Mouse (Mus musculus) layer of hippocampus, adult 9-10 months (tissue): ENCODE results near the gene Gm10720.
A peak's percentile ranks its signal among the peaks of the same experiment; 100 is the strongest.
"Not testable (repeated sequence)": the region's sequence is repeated elsewhere in the genome, so short reads cannot be mapped to it uniquely, and the experiment has no call there.

ENCODE experiments used
- DNase-seq: peaks from one replicate; pipeline ENCODE4 v3.0.0; 2022; ENCODE audit warnings: low spot score

The Gm10720 gene

DNA sequence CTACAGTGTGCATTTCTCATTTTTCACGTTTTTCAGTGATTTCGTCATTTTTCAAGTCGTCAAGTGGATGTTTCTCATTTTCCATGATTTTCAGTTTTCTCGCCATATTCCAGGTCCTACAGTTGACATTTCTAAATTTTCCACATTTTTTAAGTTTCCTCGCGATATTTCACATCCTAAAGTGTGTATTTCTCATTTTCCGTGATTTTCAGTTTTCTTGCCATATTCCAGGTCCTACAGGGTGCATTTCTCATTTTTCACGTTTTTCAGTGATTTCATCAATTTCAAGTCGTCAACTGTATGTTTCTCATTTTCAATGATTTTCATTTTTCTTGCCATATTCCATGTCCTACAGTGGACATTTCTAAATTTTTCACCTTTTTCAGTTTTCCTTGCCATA is at the start of gene Gm10720:
TSS of gene Gm10720 (plus strand) at position 301 of the 400 bp plus-strand sequence.
- not testable (repeated sequence) for DNase-seq

DNA sequence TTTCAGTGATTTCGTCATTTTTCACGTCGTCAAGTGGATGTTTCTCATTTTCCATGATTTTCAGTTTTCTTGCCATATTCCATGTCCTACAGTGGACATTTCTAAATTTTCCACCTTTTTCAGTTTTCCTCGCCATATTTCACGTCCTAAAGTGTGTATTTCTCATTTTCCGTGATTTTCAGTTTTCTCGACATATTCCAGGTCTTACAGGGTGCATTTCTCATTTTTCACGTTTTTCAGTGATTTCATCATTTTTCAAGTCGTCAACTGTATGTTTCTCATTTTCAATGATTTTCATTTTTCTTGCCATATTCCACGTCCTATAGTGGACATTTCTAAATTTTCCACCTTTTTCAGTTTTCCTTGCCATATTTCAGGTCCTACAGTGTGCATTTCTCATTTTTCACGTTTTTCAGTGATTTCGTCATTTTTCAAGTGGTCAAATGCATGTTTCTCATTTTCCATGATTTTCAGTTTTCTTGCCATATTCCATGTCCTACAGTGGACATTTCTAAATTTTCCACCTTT is 14.9 kb upstream of the Gm10720 start, which contains the start of gene Gm10722:
TSS of gene Gm10722 (plus strand) at position 478 of the 528 bp plus-strand sequence.
- DNase-seq, result not testable (repeated sequence)

DNA sequence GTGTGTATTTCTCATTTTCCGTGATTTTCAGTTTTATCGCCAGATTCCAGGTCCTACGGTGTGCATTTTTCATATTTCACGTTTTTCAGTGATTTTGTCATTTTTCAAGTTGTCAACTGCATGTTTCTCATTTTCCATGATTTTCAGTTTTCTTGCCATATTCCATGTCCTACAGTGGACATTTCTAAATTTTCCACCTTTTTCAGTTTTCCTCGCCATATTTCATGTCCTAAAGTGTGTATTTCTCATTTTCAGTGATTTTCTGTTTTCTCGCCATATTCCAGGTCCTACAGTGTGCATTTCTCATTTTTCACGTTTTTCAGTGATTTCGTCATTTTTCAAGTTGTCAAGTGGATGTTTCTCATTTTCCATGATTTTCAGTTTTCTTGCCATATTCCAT is 14.4 kb upstream of the Gm10720 start:
- peak; percentile 20 for DNase-seq

DNA sequence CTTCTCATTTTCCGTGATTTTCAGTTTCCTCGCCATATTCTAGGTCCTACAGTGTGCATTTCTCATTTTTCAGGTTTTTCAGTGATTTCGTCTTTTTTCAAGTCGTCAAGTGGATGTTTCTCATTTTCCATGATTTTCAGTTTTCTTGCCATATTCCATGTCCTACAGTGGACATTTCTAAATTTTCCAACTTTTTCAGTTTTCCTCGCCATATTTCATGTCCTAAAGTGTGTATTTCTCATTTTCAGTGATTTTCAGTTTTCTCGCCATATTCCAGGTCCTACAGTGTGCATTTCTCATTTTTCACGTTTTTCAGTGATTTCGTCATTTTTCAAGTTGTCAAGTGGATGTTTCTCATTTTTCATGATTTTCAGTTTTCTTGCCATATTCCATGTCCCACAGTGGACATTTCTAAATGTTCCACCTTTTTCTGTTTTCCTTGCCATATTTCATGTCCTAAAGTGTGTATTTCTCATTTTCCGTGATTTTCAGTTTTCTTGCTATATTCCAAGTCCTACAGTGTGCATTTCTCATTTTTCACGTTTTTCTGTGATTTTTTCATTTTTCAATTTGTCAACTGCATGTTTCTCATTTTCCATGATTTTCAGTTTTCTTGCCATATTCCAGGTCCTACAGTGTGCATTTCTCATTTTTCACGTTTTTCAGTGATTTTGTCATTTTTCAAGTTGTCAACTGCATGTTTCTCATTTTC is 13.3 kb upstream of the Gm10720 start:
- peak; percentile 100 for DNase-seq

DNA sequence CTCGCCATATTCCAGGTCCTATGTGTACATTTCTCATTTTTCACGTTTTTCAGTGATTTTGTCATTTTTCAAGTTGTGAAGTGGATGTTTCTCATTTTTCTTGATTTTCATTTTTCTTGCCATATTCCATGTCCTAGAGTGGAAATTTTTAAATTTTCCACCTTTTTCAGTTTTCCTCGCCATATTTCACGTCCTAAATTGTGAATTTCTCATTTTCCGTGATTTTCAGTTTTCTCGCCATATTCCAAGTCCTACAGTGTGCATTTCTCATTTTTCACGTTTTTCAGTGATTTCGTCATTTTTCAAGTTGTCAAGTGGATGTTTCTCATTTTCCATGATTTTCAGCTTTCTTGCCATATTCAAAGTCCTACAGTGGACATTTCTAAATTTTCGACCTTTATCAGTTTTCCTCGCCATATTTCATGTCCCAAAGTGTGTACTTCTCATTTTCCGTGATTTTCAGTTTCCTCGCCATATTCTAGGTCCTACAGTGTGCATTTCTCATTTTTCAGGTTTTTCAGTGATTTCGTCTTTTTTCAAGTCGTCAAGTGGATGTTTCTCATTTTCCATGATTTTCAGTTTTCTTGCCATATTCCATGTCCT is 12.6 kb upstream of the Gm10720 start, which contains the start of gene Gm11168:
TSS of gene Gm11168 (plus strand) at position 553 of the 603 bp plus-strand sequence.
- DNase-seq, result not testable (repeated sequence)

GRCm38 (mm10) chr9:3006179-3006578 is 9.3 kb upstream of the Gm10720 start:
- DNase-seq, result not testable (repeated sequence)

- peak; percentile 100 for DNase-seq
Measured at GRCm38 (mm10) chr9:3006636-3007035, 8.8 kb upstream of the Gm10720 start.

DNA sequence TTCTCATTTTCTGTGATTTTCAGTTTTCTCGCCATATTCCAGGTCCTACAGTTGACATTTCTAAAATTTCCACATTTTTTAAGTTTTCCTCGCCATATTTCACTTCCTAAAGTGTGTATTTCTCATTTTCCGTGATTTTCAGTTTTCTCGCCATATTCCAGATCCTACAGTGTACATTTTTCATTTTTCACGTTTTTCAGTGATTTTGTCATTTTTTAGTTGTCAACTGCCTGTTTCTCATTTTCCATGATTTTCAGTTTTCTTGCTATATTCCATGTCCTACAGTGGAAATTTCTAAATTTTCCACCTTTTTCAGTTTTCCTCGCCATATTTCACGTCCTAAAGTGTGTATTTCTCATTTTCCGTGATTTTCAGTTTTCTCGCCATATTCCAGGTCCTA is 8.2 kb upstream of the Gm10720 start:
- not testable (repeated sequence) for DNase-seq

DNA sequence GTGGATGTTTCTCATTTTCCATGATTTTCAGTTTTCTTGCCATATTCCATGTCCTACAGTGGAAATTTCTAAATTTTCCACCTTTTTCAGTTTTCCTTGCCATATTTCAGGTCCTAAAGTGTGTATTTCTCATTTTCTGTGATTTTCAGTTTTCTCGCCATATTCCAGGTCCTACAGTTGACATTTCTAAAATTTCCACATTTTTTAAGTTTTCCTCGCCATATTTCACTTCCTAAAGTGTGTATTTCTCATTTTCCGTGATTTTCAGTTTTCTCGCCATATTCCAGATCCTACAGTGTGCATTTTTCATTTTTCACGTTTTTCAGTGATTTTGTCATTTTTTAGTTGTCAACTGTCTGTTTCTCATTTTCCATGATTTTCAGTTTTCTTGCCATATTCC is 6.1 kb upstream of the Gm10720 start:
- DNase-seq, result not testable (repeated sequence)

- DNase-seq, result not testable (repeated sequence)
Measured at GRCm38 (mm10) chr9:3012054-3012621, 3.3 kb upstream of the Gm10720 start.

DNA sequence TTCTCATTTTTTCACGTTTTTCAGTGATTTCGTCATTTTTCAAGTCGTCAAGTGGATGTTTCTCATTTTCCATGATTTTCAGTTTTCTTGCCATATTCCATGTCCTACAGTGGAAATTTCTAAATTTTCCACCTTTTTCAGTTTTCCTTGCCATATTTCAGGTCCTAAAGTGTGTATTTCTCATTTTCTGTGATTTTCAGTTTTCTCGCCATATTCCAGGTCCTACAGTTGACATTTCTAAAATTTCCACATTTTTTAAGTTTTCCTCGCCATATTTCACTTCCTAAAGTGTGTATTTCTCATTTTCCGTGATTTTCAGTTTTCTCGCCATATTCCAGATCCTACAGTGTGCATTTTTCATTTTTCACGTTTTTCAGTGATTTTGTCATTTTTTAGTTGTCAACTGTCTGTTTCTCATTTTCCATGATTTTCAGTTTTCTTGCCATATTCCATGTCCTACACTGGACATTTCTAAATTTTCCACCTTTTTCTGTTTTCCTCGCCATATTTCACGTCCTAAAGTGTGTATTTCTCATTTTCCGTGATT is 2.6 kb upstream of the Gm10720 start, which contains the start of gene Gm10721:
TSS of gene Gm10721 (plus strand) at position 408 of the 547 bp plus-strand sequence.
- not testable (repeated sequence) for DNase-seq

GRCm38 (mm10) chr9:3015896-3016295 is 442 bp downstream of the Gm10720 start:
- not testable (repeated sequence) for DNase-seq

- DNase-seq, result not testable (repeated sequence)
Measured at GRCm38 (mm10) chr9:3017108-3017507, 1.7 kb downstream of the Gm10720 start, which contains the start of gene Gm10719. Gene Gm10719, plus strand, starts transcription at chr9:3017408.

DNA sequence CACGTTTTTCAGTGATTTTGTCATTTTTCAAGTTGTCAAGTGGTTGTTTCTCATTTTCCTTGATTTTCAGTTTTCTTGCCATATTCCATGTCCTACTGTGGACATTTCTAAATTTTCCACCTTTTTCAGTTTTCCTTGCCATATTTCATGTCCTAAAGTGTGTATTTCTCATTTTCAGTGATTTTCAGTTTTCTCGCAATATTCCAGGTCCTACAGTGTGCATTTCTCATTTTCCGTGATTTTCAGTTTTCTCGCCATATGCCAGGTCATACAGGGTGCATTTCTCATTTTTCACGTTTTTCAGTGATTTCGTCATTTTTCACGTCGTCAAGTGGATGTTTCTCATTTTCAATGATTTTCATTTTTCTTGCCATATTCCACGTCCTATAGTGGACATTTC is 3.5 kb downstream of the Gm10720 start:
- not testable (repeated sequence) for DNase-seq

DNA sequence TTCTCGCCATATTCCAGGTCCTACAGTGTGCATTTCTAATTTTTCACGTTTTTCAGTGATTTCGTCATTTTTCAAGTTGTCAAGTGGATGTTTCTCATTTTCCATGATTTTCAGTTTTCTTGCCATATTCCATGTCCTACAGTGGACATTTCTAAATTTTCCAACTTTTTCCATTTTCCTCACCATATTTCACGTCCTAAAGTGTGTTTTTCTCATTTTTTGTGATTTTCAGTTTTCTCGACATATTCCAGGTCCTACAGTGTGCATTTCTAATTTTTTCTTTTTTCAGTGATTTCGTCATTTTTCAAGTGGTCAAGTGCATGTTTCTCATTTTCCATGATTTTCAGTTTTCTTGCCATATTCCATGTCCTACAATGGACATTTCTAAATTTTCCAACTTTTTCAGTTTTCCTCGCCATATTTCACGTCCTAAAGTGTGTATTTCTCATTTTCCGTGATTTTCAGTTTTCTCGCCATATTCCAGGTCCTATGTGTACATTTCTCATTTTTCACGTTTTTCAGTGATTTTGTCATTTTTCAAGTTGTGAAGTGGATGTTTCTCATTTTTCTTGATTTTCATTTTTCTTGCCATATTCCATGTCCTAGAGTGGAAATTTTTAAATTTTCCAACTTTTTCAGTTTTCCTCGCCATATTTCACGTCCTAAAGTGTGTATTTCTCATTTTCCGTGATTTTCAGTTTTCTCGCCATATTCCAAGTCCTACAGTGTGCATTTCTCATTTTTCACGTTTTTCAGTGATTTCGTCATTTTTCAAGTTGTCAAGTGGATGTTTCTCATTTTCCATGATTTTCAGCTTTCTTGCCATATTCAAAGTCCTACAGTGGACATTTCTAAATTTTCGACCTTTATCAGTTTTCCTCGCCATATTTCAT is 4.6 kb downstream of the Gm10720 start:
- DNase-seq, result peak; percentile 43

GRCm38 (mm10) chr9:3022316-3023008 is 7.0 kb downstream of the Gm10720 start:
- peak; percentile 92 for DNase-seq

DNA sequence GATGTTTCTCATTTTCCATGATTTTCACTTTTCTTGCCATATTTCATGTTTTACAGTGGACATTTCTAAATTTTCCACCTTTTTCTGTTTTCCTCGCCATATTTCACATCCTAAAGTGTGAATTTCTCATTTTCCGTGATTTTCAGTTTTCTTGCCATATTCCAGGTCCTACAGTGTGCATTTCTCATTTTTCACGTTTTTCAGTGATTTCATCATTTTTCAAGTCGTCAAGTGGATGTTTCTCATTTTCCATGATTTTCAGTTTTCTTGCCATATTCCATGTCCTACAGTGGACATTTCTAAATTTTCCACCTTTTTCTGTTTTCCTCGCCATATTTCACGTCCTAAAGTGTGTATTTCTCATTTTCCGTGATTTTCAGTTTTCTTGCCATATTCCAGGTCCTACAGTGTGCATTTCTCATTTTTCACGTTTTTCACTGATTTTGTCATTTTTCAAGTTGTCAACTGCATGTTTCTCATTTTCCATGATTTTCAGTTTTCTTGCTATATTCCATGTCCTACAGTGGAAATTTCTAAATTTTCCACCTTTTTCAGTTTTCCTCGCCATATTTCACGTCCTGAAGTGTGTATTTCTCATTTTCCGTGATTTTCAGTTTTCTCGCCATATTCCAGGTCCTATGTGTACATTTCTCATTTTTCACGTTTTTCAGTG is 8.0 kb downstream of the Gm10720 start, which contains the start of gene Gm10718:
TSS of gene Gm10718 (plus strand) at position 236 of the 673 bp plus-strand sequence.
- DNase-seq, result peak; percentile 63

DNA sequence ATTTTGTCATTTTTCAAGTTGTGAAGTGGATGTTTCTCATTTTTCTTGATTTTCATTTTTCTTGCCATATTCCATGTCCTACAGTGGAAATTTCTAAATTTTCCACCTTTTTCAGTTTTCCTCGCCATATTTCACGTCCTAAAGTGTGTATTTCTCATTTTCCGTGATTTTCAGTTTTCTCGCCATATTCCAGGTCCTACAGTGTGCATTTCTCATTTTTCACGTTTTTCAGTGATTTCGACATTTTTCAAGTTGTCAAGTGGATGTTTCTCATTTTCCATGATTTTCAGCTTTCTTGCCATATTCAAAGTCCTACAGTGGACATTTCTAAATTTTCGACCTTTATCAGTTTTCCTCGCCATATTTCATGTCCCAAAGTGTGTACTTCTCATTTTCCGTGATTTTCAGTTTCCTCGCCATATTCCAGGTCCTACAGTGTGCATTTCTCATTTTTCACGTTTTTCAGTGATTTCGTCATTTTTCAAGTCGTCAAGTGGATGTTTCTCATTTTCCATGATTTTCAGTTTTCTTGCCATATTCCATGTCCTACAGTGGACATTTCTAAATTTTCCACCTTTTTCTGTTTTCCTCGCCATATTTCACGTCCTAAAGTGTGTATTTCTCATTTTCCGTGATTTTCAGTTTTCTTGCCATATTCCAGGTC is 8.7 kb downstream of the Gm10720 start:
- DNase-seq, result peak; percentile 100

DNA sequence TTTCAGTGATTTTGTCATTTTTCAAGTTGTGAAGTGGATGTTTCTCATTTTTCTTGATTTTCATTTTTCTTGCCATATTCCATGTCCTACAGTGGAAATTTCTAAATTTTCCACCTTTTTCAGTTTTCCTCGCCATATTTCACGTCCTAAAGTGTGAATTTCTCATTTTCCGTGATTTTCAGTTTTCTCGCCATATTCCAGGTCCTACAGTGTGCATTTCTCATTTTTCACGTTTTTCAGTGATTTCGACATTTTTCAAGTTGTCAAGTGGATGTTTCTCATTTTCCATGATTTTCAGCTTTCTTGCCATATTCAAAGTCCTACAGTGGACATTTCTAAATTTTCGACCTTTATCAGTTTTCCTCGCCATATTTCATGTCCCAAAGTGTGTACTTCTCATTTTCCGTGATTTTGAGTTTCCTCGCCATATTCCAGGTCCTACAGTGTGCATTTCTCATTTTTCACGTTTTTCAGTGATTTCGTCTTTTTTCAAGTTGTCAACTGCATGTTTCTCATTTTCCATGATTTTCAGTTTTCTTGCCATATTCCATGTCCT is 9.5 kb downstream of the Gm10720 start, which contains the start of gene Gm10717:
TSS of gene Gm10717 (plus strand) at position 506 of the 556 bp plus-strand sequence.
- peak; percentile 24 for DNase-seq
